Mouse (Mus musculus): ENCODE measurements around the gene Psmb1.

GRCm38 (mm10) chr17:15431021-15431514 is 68.5 kb downstream of the Psmb1 start:
- no peak for TF ChIP-seq CTCF (IDR thresholded peaks at IDR 0.05; ENCODE audit: borderline replicate concordance, insufficient read depth, low read length)
- no peak for TF ChIP-seq POLR2A (IDR thresholded peaks at IDR 0.05; ENCODE audit: low read depth, low read length)

All from embryonic fibroblast, embryonic 13.5 days (primary cell).